Mouse (Mus musculus): ENCODE measurements at regions not wholly inside any gene's neighbourhood (a gene's known extent, or its start where the extent isn't known, plus 50 kb on each side); places are given as distances from the start of the nearest gene placed in this dataset.

DNA sequence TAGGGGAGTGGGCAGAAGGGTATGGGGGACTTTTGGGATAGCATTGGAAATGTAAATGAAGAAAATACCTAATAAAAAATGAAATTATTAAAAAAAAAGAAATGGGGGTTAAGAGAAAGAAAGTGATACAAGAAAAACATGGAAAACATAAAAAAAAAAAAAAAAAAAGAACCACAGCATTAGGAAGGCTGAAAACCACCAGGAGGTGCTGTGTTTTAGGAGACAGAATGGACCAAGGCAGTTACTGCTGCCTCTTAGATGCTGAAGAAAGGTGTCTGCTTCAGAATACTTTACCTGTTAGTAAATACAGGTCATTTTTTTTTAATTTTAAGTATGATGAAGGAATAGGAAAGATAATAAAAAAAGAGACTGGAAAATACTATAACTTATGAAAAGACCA, 1174.5 kb upstream of the Adam24 start:
- TF ChIP-seq POLR2A (IDR thresholded peaks at IDR 0.05; ENCODE audit: borderline replicate concordance, extremely low read depth, insufficient read depth, insufficient read length, poor library complexity, severe bottlenecking) (no peak), CTCF (IDR thresholded peaks at IDR 0.05; ENCODE audit: borderline replicate concordance, extremely low read depth, insufficient read depth, insufficient read length) (no peak)

Measured in brain, embryonic 14.5 days (tissue).